Mouse (Mus musculus) frontal cortex, adult 2 months (tissue): ENCODE measurements around the gene Slc9a1. TPM values are rescaled to one million over a fixed set of nuclear protein-coding genes. Genes with fewer than 3 reads are reported as not detected.

Experiments
- DNase-seq, 2 experiments: peaks; one replicate each; pipeline ENCODE4 v3.0.0; 2022; ENCODE audit warnings: low spot score in 1 of 2; ENCODE audit errors: extremely low spot score in 1 of 2
- polyA plus RNA-seq: library from polyadenylated mRNA; depleted of rRNA; stranded (reverse); fragments of >200 nt; gene quantifications from 2 replicates; pipeline ENCODE4 v1.2.3, GENCODE M21; 2012

Gene Slc9a1
- polyA plus RNA-seq, 1 experiment: 43.9 TPM

GRCm38 (mm10) chr4:133432560-133433171 is 63.2 kb downstream of the Slc9a1 start:
- peak; percentile 20 to 59 for DNase-seq

GRCm38 (mm10) chr4:133435921-133436320 is 66.4 kb downstream of the Slc9a1 start:
- DNase-seq: no peak

GRCm38 (mm10) chr4:133439460-133440376 is 70.2 kb downstream of the Slc9a1 start:
- DNase-seq: no peak

GRCm38 (mm10) chr4:133440377-133440795 is 70.9 kb downstream of the Slc9a1 start:
- DNase-seq: no peak

GRCm38 (mm10) chr4:133442194-133442593 is 72.7 kb downstream of the Slc9a1 start:
- no peak for DNase-seq

- DNase-seq: no peak
These were observed 73.6 kb downstream of the Slc9a1 start for GRCm38 (mm10) chr4:133443085-133443484.

GRCm38 (mm10) chr4:133445727-133446126 is 76.2 kb downstream of the Slc9a1 start:
- DNase-seq: no peak

- DNase-seq: no peak
These were observed 77.9 kb downstream of the Slc9a1 start for GRCm38 (mm10) chr4:133447366-133447765.

- no peak for DNase-seq
These were observed 78.5 kb downstream of the Slc9a1 start for GRCm38 (mm10) chr4:133447967-133448366.

GRCm38 (mm10) chr4:133448708-133449388 is 79.3 kb downstream of the Slc9a1 start:
- DNase-seq: no peak

- peak in 1 of 2 experiments; percentile 64 for DNase-seq
These were observed 80.2 kb downstream of the Slc9a1 start for GRCm38 (mm10) chr4:133449726-133450125.

GRCm38 (mm10) chr4:133451536-133451935 is 82.0 kb downstream of the Slc9a1 start:
- DNase-seq: peak; percentile 40 to 94

- DNase-seq: no peak
These were observed 82.9 kb downstream of the Slc9a1 start for GRCm38 (mm10) chr4:133452433-133452832.

- no peak for DNase-seq
These were observed 88.5 kb downstream of the Slc9a1 start for GRCm38 (mm10) chr4:133458044-133458443.

- DNase-seq: no peak
These were observed 90.5 kb downstream of the Slc9a1 start for GRCm38 (mm10) chr4:133460006-133460405.

GRCm38 (mm10) chr4:133460796-133461325 is 91.4 kb downstream of the Slc9a1 start:
- DNase-seq: no peak

- DNase-seq: no peak
These were observed 91.9 kb downstream of the Slc9a1 start for GRCm38 (mm10) chr4:133461362-133461761.

- no peak for DNase-seq
These were observed 93.7 kb downstream of the Slc9a1 start for GRCm38 (mm10) chr4:133463184-133463583.

- DNase-seq: peak in 1 of 2 experiments; percentile 77
These were observed 98.6 kb downstream of the Slc9a1 start for GRCm38 (mm10) chr4:133468080-133468479.

- DNase-seq: no peak
These were observed 99.6 kb downstream of the Slc9a1 start for GRCm38 (mm10) chr4:133469122-133469521.
